Mouse (Mus musculus): ENCODE results near the gene Gm37240. TPM values are rescaled to one million over a fixed set of nuclear protein-coding genes. Genes with fewer than 3 reads are reported as not detected.

The Gm37240 gene
- polyA plus RNA-seq, 1 experiment: 0.26 TPM

DNA sequence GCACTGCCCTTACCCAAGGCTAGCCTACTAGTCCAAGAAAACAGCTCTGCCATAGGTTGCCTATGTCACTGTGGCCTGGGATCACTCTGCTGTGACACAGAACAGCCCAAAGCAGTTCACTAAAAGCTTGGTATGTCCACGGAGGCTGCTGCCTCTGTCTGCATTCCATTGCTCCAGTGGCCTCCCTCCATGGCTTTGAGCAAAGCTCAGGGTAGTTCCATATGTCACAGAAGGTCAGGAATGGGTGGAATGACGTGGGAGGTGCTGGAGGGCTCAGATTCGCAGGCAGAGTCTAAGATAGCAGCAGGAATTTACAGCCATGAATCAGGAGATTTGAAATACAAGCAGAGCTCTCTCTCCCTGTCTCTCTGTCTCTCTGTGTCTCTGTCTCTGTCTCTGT lies 514.3 kb downstream of the Gm37240 start:
- no peak for DNase-seq (ENCODE audit: extremely low spot score in 1 of 2, low spot score in 1 of 2)

DNA sequence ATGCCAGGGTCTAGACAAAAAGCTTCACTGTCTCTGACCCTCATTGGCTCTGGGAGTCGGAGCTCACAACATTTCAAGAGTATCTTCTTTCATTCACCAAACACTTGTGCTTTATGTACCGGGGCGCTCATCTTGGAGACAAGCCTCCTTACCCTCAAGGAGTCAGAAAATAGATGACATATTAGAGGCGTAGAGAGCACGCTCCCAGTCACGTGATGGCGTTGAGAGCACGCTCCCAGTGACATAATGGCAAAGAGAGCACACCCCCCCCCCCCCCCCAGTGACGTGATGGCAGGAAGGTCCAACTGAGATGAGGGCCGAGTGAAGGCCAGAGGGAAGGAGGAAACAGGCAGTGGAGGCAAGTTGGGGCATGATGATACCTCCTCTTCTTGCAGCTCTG lies 517.5 kb downstream of the Gm37240 start:
- DNase-seq (ENCODE audit: extremely low spot score in 1 of 2, low spot score in 1 of 2): no peak

DNA sequence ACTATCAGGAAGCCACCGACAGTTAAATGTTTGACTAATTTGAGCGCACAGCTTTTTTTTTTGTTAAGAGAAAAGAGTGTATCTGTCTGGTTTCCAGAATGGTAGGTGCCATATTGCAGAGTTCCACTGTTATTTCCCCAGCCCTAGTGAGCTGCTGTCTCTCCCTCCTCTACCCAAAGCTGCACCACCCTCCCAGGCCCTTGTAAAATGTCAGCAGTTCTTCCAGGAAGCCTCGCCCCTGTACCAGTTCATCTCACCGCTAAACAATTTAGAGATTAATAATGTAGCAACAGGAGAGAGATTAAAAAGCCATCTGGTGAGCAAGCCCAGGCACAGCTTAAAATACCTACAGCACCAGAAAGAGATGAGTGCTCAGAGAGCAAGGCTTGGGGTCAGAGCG lies 518.2 kb downstream of the Gm37240 start:
- no peak for DNase-seq (ENCODE audit: extremely low spot score in 1 of 2, low spot score in 1 of 2)

DNA sequence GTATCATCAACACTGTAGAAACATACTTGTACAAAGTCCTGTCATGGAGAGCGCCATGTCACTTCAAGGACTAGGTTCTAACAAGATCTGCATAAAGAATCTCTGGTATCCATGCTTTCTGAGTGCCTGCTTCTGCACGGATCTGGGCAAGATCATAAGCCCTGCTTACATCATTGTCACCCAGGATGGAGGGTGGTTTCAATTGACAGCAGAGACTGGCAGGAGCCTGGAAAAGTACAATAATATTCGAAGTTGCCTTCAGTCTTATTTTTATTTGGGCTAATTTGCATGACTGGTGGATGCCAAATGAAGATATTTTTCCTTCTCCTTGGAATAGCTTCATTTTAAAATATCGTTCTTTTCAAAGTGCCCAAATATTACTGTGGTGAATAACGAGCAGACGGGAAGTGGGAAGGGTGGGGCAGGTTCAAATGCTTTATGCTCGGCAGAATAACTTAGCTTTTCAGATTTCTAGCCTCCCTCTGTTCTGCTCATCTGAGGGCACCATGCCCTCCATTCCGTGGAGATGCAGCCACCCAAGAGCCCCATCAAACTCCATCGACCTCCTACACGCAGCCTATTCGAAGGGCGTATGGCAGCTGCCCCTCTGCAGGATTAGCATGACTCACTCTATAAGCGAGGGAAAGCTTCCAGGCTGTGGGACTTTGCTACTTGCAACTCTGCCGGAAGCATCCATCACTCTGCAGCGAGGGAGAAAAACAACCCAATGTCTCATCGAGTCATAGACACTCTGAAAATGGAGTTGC lies 518.8 kb downstream of the Gm37240 start:
- peak; percentile 84 to 86 for DNase-seq (ENCODE audit: extremely low spot score in 1 of 2, low spot score in 1 of 2)

DNA sequence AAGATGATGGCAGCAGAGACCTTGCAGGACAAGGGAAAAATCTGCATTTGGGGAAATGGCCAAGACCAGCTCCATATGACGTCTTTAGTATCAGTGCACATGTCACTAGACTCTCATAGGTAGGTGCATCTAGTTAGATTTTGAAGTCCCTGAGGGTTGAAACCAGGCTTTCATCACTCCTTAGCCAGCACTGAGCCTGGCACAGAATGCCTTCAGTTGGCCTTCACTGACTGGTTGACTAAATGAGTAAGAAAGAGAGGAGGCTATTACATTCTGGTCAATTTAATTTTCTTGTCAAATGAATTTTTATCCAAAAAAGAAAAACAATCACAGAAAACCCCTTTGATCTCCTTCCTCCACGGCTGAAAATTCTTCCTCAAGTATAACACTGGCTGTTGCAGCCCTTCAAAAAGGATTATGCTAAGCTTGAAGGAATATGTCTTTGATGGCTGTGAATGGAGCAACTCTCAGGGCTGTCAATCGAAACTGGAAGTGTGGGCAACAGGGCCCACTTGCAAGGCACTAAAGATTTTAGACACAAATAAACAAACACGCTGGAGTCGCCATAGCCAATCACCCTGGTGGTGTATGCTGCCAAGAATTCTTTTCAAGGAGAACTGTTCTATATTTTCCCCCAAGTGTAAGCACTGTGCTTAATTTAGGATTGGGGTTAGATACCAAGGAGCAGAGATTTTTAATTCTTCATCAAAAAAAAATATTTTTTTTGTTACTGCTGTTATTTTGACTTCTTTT lies 522.6 kb downstream of the Gm37240 start:
- DNase-seq (ENCODE audit: extremely low spot score in 1 of 2, low spot score in 1 of 2): no peak

DNA sequence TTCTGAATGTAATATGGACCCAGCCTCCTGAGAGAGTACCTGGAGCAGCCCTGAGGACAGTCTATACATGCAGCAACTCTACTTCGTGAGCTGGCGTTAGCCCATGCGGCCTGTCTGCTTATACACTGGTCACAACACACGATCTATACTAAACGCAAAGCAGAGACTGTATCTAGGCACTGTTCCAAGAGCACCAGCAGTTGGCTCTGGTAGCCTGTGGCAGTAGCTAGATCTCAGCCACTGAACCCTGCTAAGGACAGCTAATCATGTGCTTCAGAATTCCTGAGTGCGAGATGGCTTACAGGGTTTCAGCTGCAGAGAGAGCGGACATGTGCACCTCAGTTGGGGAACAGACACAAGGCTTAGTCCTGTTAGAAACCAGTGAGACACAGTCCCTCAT lies 524.4 kb downstream of the Gm37240 start:
- no peak for DNase-seq (ENCODE audit: extremely low spot score in 1 of 2, low spot score in 1 of 2)

DNA sequence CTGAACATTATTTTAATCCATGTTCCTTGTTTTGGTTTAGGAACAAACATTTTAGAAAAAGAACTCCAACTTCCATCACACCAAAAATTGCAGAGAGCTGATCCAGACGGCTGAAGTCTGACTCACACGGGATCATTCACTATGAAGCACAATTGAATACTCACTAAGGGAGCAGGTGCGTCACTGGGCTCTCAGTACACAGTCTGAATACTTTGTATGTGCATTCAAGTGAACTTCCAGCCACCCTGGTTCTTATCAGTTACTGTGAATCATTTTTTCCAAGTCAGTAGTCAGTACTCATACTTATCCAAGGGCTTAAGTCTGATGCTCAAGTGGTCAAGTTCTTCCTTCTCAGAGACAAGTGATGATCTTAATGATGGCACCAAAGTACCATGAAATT lies 530.9 kb downstream of the Gm37240 start:
- DNase-seq (ENCODE audit: extremely low spot score in 1 of 2, low spot score in 1 of 2): no peak

DNA sequence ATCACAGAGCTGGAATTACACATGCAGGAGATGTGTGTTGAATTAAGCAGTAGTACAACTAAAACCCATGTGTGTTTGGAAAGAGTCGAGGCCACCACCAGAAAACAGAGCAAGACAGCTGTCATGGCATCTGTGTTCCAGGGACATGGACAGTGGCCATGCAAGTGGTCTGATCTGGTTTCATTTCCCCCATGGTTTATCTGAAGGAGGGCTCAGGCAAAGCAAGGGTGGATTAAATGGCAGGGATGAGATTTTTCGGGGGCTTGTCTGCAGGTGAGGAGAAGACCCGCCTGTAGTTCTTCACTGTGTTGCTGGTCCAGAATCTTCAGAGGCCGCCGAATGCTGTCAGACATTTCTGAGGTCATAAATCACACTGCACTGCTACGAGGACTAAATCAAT lies 539.3 kb downstream of the Gm37240 start:
- DNase-seq (ENCODE audit: extremely low spot score in 1 of 2, low spot score in 1 of 2): no peak

DNA sequence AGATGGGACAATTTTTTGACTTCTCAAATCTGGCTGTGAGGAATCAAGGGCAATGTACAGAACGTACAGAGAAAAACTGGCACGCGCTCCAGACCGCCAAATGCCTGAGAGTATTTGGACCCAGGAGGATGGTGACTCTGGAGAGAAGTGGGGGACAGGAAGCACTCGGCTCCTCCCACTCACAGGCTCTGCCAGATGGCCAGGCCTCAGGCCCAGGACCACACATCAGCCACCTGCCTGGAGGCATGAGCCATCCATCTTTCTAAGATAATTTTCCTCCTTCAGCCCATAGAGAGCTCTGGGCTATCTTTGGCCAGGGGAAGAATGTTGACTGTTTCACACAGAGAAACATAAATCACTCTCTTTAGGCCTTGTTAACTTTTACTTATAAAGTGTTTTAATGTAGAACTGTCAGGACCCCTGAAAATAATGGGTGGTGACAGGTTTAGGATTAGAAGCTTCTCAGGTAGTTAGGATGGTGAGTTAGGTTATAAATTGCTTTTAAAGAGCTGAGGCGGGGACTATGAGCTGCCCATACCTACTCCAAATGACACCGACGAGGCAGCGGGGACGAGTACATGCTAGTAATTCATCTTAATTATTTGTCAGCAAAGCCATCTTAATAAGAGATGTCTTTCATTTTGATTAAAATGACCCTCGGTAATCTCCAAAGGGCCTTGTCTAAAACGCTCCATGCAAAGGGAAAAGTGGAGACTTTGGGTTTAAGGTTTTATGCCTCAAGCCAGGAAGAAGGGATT lies 546.0 kb downstream of the Gm37240 start:
- DNase-seq (ENCODE audit: extremely low spot score in 1 of 2, low spot score in 1 of 2): peak in 1 of 2 experiments; percentile 61

DNA sequence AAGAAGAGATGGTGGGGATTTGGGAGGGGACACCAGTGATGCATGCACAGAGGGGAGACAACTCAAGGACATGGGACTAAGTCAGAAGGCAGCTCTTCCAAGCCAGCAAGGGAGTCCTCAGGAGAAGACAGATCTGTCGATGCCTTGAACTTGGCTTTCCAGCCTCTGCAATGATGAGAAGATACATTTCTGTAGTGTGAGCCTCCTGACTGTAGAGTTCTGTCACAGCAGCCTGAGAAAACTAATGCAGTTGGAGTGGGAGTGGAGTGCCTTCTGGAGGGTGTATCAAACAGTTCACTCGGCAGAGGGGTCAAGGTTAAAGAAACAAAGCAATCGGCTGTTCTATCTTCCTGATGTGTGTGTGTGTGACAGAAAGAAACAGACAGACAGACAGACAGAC lies 546.8 kb downstream of the Gm37240 start:
- peak in 1 of 2 experiments; percentile 42 for DNase-seq (ENCODE audit: extremely low spot score in 1 of 2, low spot score in 1 of 2)

DNA sequence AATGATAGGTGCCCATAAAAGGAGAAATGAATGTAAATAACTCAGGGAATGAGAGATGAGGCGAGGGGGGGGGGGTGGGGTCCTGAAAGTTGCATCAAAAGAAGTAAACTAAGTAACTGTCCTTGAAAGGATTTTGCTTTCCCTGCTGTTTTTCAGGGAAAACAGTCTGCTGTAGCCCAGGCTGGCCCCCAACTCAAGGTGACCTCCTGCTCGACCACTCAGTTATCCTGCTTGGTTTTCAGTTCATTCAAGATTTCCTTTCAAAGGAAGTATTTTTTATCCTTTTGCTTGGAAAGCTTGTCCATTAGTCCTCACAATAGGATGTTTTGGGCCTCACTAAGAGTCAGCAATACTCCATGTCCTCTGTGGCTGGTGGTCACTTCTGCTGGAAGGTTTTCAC lies 547.4 kb downstream of the Gm37240 start:
- no peak for DNase-seq (ENCODE audit: extremely low spot score in 1 of 2, low spot score in 1 of 2)

DNA sequence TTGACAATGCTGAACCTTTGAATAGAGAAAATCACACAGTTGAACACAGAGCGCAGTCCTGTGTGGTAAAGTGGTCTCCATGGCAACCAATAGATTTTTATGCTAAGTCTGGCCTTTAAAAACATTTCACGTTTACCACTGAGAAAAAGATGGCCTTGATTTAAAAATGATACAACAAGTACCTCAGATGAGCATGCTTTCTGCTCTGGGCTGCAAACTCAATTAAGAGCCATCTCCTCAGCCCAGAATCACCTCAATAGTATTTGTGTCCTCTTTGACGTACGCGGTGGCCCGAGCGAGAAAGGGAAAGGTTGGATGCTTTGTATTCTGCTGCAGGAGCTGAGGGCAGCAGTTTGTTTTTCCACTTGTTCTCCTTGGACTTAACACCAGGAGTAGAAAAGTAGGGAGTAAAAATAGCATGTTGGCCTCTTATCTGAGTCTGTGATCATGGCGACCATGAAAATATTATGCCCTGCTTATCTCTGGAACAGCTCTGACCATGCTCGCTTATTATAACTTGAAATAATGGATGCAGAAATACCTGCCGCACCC lies 548.0 kb downstream of the Gm37240 start:
- peak in 1 of 2 experiments; percentile 55 for DNase-seq (ENCODE audit: extremely low spot score in 1 of 2, low spot score in 1 of 2)

DNA sequence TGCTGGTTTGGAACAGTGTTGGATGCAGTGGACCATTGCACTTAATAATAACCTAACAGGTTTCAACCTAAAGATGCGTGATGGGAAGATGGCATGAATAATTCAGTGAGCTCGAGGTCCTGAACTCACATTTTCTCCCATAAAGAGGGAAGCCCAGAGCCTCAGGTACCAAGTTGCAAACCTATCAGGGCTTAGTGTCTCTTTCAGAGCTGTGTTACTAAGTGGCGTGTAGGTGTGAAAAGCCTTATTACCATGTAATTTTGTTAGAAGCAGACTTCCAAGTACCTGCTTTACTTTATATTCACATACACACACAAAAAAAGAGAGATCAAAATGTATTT lies 548.6 kb downstream of the Gm37240 start:
- DNase-seq (ENCODE audit: extremely low spot score in 1 of 2, low spot score in 1 of 2): no peak

DNA sequence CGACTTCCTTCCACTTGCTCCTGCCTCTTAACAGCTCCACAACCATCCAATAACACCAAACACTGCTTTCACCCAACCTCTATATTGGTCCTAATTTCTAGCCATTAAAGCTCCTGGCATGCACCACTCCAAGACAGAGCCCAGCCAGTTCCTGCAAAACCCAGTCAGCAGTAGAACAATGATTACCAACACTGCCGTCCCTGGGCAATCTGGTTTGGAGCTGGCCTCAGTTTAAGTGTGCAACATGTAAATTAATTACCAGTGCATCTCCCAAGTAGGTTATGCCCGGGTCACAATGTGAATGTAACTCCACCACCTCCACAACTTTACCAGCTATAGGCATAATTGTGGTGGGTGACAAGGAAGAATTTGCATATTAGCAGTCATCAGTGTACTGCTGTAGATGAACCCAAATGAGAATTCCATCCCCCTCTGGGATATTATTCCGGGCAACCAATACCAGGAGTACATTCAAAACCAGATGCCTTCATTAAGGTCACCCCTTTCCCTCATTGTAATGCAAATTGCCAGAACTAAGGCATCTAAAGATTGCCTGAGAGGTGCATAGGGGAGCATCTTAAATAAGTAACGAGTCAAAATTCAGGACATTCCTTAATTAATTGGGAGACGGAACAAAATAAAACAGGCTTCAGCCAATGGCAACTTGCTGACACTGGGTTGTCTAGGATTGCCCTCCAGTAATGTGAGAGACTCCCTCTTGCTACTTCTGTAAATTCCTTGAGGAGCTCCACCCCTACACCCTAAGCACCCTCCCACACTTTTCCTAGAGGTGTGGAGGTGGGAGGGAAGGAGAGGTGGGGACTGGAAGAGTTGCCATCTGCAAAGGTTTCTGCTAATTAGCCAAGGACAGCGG lies 549.2 kb downstream of the Gm37240 start:
- DNase-seq (ENCODE audit: extremely low spot score in 1 of 2, low spot score in 1 of 2): peak in 1 of 2 experiments; percentile 12

DNA sequence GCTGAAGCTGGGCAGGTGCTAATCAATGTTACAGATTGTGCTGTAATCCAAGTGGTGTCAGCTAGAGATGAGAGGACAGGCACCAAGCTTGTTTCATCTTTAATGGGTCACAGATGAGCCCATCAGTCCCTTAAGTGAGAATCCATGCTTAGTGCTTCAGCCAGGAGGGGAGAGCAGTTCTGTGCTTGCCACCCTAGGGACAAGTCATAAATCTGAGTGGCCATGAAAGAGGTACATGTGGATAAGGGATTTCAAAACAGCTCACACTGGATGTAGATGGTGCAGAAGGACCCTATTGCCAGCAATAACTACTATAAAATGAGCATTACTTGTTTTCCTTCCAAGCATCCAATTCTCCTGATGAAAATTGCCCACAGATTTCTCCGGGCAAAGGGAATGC lies 551.8 kb downstream of the Gm37240 start:
- DNase-seq (ENCODE audit: extremely low spot score in 1 of 2, low spot score in 1 of 2): no peak

DNA sequence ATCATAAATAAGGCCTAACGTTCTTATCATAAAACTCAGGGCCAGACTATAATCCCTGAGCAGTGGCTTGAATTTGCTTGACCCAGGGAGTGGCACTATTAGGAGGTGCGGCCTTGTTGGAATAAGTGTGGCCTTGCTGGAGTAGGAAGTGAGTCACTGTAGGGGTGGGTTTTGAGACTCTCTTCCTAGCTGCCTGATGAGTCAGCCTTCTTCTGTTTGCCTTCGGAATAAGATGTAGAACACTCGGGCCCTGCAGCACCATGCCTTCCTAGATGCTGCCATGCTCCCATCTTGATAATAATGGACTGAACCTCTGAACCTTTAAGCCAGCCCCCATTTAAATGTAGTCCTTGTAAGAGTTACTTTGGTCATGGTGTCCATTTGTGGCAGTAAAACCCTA lies 555.0 kb downstream of the Gm37240 start:
- DNase-seq (ENCODE audit: extremely low spot score in 1 of 2, low spot score in 1 of 2): no peak

DNA sequence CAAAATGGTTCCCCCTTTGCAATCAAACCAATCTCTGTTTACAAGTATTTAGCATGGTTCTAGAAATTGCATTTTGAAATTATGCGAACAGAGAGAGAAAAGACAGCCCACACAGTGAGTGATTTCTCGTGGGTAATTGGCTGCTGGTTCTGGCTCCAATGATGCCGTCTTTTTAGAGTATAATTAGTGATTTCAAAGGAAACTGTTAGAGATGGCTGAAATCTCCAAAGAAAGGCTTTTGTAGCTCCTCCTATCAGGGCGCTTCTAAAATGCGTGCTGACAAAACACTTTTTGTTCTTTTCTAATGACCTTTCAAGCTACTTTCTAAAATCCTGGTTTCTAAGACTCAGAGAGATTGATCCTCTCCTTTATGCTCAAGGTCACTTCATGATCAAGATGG lies 569.1 kb downstream of the Gm37240 start:
- DNase-seq (ENCODE audit: extremely low spot score in 1 of 2, low spot score in 1 of 2): no peak

DNA sequence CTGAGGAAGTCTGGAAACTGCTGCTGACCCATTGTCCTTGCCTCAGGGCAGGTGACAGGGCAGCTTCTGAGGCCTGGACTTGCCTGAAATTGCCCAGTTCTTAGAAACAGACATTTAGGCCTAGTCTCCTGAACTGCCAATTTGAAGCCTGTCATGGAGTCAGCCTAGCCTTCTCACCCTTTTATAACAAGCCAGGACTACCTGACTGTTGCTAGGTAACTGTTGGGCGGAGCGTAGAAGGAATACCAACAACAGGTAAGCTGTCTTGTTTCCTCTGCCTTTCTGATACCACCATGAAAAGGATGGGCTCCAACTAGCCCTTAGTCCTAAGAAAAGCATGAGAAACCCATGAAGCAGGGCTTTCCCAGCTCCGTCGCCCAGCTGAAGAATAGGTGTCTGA lies 570.0 kb downstream of the Gm37240 start:
- DNase-seq (ENCODE audit: extremely low spot score in 1 of 2, low spot score in 1 of 2): no peak

DNA sequence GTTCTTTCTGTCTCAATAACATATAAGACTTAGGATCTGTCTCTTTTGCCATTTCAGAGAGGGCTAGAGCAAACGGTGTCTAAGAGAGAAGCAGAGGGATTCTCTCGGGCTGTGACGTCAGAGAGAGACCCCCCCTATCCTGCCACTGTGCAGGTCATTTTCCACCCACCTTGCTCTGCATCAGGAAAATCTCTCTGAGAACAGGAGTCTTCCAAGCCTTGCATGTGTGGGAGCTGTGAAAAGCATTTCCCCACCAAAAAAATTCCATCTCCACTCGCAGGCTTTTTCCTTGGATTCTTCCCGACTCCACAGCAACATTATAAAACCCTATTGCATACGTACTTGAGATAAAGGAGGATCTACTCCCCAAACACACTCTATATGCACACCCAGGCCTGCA lies 572.4 kb downstream of the Gm37240 start:
- peak in 1 of 2 experiments; percentile 74 for DNase-seq (ENCODE audit: extremely low spot score in 1 of 2, low spot score in 1 of 2)

DNA sequence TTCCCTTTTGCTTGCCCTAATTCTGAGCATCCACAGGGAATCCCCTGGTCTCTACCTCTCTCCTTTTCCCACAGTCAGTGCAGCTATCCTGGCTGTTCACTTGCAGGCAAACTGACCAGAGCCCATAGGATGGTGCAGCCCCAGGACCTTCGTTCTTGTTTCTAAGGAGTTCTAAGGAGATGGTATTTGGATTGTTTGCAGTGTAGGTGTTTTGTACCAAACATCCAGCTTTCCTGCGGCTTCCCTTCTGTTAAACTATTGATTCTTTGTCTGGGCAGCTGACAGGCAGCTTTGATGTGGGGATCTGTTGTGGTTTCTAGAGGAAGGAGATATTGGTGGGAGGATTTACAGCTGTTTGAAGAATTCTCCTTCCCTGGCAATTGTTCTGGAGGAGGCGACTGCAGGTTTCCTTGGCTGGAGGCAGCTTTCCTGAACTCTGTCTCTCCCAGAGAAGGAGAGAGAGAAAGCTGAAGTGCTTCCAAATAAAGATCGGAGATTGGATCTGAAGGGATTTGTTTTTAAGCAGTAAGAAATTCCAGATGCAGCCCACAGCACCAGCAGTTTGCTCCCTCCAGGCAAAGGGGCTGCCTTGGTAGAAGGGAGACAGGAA lies 573.6 kb downstream of the Gm37240 start:
- no peak for DNase-seq (ENCODE audit: extremely low spot score in 1 of 2, low spot score in 1 of 2)

Measured in frontal cortex, adult 2 months (tissue).